Mouse (Mus musculus): ENCODE data around the gene R3hcc1l. TPM values are rescaled to one million over a fixed set of nuclear protein-coding genes. Genes with fewer than 3 reads are reported as not detected.

R3hcc1l gene
- total RNA-seq, 2 experiments from 2014 or later, result 31.5 to 37.3 TPM

Other genes with a start within 250 kb of the R3hcc1l start
- gene Crtac1, start 87.0 kb upstream of the R3hcc1l start, total RNA-seq (2015; ENCODE audit: low replicate concordance), result not detected in 2 replicates
- not detected in 2 replicates for gene Crtac1, start 87.0 kb upstream of the R3hcc1l start, total RNA-seq (2017; ENCODE audit: low replicate concordance)
- not detected in 2 replicates for gene Loxl4, start 94.1 kb downstream of the R3hcc1l start, total RNA-seq (2015; ENCODE audit: low replicate concordance)
- not detected in 2 replicates for gene Loxl4, start 94.1 kb downstream of the R3hcc1l start, total RNA-seq (2017; ENCODE audit: low replicate concordance)
- 0.36 and 0.84 TPM in 2 replicates for gene Pyroxd2, start 234.0 kb downstream of the R3hcc1l start, total RNA-seq (2015; ENCODE audit: low replicate concordance)
- gene Pyroxd2, start 234.0 kb downstream of the R3hcc1l start, total RNA-seq (2017; ENCODE audit: low replicate concordance), result not detected in 2 replicates

All from erythroid progenitor cell, adult 5-6 weeks (primary cell).